Mouse (Mus musculus): ENCODE measurements around the gene Vps8.

- TF ChIP-seq CTCF (IDR thresholded peaks at IDR 0.05; ENCODE audit: low read depth, low read length) (no peak), GATA1 (IDR thresholded peaks at IDR 0.05; ENCODE audit: borderline replicate concordance, low read length) (no peak)
Observed at GRCm38 (mm10) chr16:21395546-21395945, 27.4 kb upstream of the Vps8 start.
